In genomic region chr13:4256894-4257293, GRCm38 (mm10) we compare ENCODE assay signal across 1 mouse cellular context. TPM values are rescaled to one million over a fixed set of nuclear protein-coding genes. Genes with fewer than 3 reads are reported as not detected.
"Had no signal": no experiment of that assay in that cellular context is flagged by ENCODE, and none has a peak within 500 bp of the region (broad histone marks: within the 10 kb centered on the region; RNA-seq: fewer than 3 reads in every experiment).

No protein-coding gene starts in this region.

RNA-seq across cellular contexts. Expression of gene Akr1c12, which starts 22.3 kb away (rescaled TPM):
- total RNA-seq: neutrophil, adult 5-6 weeks had no signal
